Mouse (Mus musculus) ES-Bruce4 (cell line): ENCODE data around the gene 1700018F24Rik. TPM values are rescaled to one million over a fixed set of nuclear protein-coding genes. Genes with fewer than 3 reads are reported as not detected.

Source experiments
- H3K27ac ChIP-seq: 2 replicates; pipeline ENCODE4 v1.5.1; 2012; ENCODE audit warnings: low read length, inconsistent platforms; ENCODE audit not compliant: insufficient read depth
- H3K27me3 ChIP-seq: 2 replicates; pipeline ENCODE4 v1.6.1; 2012; ENCODE audit warnings: mild to moderate bottlenecking, low read length, inconsistent platforms; ENCODE audit not compliant: control insufficient read depth, poor library complexity, insufficient read depth, severe bottlenecking
- H3K36me3 ChIP-seq: 2 replicates; pipeline ENCODE4 v1.6.1; 2012; ENCODE audit warnings: inconsistent platforms, mild to moderate bottlenecking, low read length, moderate library complexity; ENCODE audit not compliant: control insufficient read depth, poor library complexity, insufficient read depth, severe bottlenecking
- H3K4me1 ChIP-seq: one replicate; pipeline ENCODE4 v1.8.1; 2011; ENCODE audit warnings: low read length; ENCODE audit not compliant: control insufficient read depth, insufficient read depth
- H3K4me3 ChIP-seq: 2 replicates; pipeline ENCODE4 v1.5.1; 2011; ENCODE audit warnings: low read depth, mild to moderate bottlenecking, low read length
- H3K9ac ChIP-seq: 2 replicates; pipeline ENCODE4 v1.6.1; 2012; ENCODE audit warnings: low read depth, mild to moderate bottlenecking, inconsistent platforms; ENCODE audit not compliant: poor library complexity, severe bottlenecking
- H3K9me3 ChIP-seq: replicated peaks from 2 replicates; pipeline ENCODE4 v1.6.1; 2012; ENCODE audit warnings: mild to moderate bottlenecking, low read length, inconsistent platforms; ENCODE audit not compliant: control insufficient read depth, poor library complexity, insufficient read depth, severe bottlenecking
- CTCF ChIP-seq: IDR thresholded peaks from one replicate; pipeline ENCODE4 v1.8.1; 2011; ENCODE audit warnings: low read depth, low read length
- EP300 ChIP-seq: IDR thresholded peaks from 2 replicates; pipeline ENCODE4 v1.6.1; 2011; ENCODE audit warnings: low read depth, low read length; ENCODE audit not compliant: insufficient read depth
- POLR2A ChIP-seq: IDR thresholded peaks from one replicate; pipeline ENCODE4 v1.8.1; 2011; ENCODE audit warnings: low read length; ENCODE audit not compliant: insufficient read depth
- polyA plus RNA-seq: library from polyadenylated mRNA; stranded (reverse); fragments of >200 nt; gene quantifications from 2 replicates; pipeline ENCODE4 v1.2.4, GENCODE M21; 2011; ENCODE audit warnings: low read depth; ENCODE audit not compliant: missing spikeins, insufficient read depth, insufficient read length

Gene 1700018F24Rik
- polyA plus RNA-seq, 1 experiment = not detected

DNA sequence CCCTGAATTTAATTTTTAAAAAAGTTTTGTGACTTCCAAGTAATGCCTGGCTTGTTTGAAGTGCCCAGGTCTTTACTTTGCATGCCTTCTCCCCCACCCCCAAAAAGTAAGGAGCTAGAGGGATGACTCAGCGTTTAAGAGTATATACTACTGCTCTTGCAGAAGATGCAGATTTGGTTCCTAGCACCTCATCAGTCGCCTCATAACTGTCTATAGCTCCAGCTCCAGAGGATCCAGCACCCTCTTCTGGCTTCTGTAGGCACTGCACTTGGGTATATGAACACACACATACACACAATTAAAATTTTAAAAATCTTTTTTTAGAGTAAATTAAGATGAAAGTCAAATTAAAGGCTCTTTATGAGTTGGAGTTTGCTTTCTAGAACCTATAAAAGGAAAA lies 45.4 kb downstream of the 1700018F24Rik start:
- Histone ChIP-seq H3K4me1 (no peaks in the 10 kb centered on the region), H3K9me3 (no peaks in the 10 kb centered on the region), H3K27ac (no peak overlapping the region), H3K4me3 (no peak overlapping the region), H3K9ac (no peak overlapping the region), H3K27me3 (no peaks in the 10 kb centered on the region), H3K36me3 (peaks cover 8% of the 10 kb centered on the region; the same call in 1 of the 2 replicates)
- TF ChIP-seq POLR2A (no peak), CTCF (no peak), EP300 (no peak)

DNA sequence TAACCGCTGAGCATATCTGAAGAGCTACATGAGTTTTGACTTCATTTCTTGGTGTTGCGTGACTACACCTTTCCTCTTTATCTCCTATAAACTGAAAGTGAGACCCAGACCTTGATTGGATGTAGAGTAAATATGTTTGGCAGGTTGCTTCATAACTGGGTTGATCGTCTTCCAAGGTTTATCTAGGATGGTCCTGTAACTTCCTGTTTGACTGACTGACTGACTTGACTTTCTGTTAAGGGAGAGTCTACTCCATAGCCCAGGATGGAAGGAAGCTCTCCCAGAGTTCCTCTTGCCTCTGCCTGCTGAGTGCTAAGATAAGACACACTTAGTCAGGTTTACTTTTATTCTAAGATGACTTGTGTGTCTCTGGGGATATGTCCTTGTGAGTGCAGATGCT lies 47.1 kb downstream of the 1700018F24Rik start:
- no peaks in the 10 kb centered on the region for H3K4me1 ChIP-seq
- H3K36me3 ChIP-seq = peaks cover 10% of the 10 kb centered on the region; the same call in 1 of the 2 replicates
- H3K4me3 ChIP-seq = no peak overlapping the region
- H3K27me3 ChIP-seq = no peaks in the 10 kb centered on the region
- TF ChIP-seq POLR2A (no peak), CTCF (no peak)
- H3K27ac ChIP-seq = no peak overlapping the region
- H3K9ac ChIP-seq = no peak overlapping the region
- H3K9me3 ChIP-seq = no peaks in the 10 kb centered on the region

Other genes starting within 250 kb of the 1700018F24Rik start
- 18.4 and 19.7 TPM in 2 replicates for gene Smurf1, start 77.1 kb upstream of the 1700018F24Rik start, polyA plus RNA-seq
- not detected in 2 replicates for gene Gm4871, start 10.2 kb upstream of the 1700018F24Rik start, polyA plus RNA-seq
- 110 and 123 TPM in 2 replicates for gene Arpc1a, start 40.8 kb downstream of the 1700018F24Rik start, polyA plus RNA-seq
- gene Kpna7, start 41.0 kb downstream of the 1700018F24Rik start, polyA plus RNA-seq = not detected in 2 replicates
- 92.3 and 108 TPM in 2 replicates for gene Arpc1b, start 71.2 kb downstream of the 1700018F24Rik start, polyA plus RNA-seq
- gene Pdap1, start 97.2 kb downstream of the 1700018F24Rik start, polyA plus RNA-seq = 229 and 237 TPM in 2 replicates
- gene Bud31, start 97.4 kb downstream of the 1700018F24Rik start, polyA plus RNA-seq = 104 and 112 TPM in 2 replicates
- gene Ptcd1, start 124.1 kb downstream of the 1700018F24Rik start, polyA plus RNA-seq = 14.1 and 17.1 TPM in 2 replicates
- 47.9 and 49.6 TPM in 2 replicates for gene Cpsf4, start 124.2 kb downstream of the 1700018F24Rik start, polyA plus RNA-seq
- 300 and 316 TPM in 2 replicates for gene Atp5j2, start 149.1 kb downstream of the 1700018F24Rik start, polyA plus RNA-seq
- 3.9 and 6.0 TPM in 2 replicates for gene Zkscan14, start 158.9 kb downstream of the 1700018F24Rik start, polyA plus RNA-seq
- 20.3 and 20.4 TPM in 2 replicates for gene Zkscan5, start 161.6 kb downstream of the 1700018F24Rik start, polyA plus RNA-seq
- 72.0 and 79.3 TPM in 2 replicates for gene Zfp655, start 188.7 kb downstream of the 1700018F24Rik start, polyA plus RNA-seq
- gene Zscan25, start 237.5 kb downstream of the 1700018F24Rik start, polyA plus RNA-seq = 7.7 and 13.5 TPM in 2 replicates